Mouse (Mus musculus) E14TG2a.4 (cell line): ENCODE results near the gene Gpatch8.
"Not testable (repeated sequence)": the region's sequence is repeated elsewhere in the genome, so short reads cannot be mapped to it uniquely, and the experiment has no call there.

Experiments used
- H3K27me3 ChIP-seq: 2 replicates; pipeline ENCODE4 v1.6.1; 2014; ENCODE audit warnings: low read length, control low read depth; ENCODE audit not compliant: insufficient read depth
- H3K36me3 ChIP-seq: 2 replicates; pipeline ENCODE4 v1.6.1; 2014; ENCODE audit warnings: low read length, control low read depth; ENCODE audit not compliant: insufficient read depth
- H3K4me1 ChIP-seq: replicated peaks from 2 replicates; pipeline ENCODE4 v1.6.1; 2014; ENCODE audit warnings: low read depth, low read length, control low read depth
- H3K4me3 ChIP-seq: replicated peaks from 2 replicates; pipeline ENCODE4 v1.5.1; 2014; ENCODE audit warnings: mild to moderate bottlenecking, low read length
- H3K9me3 ChIP-seq: 2 replicates; pipeline ENCODE4 v1.6.1; 2014; ENCODE audit warnings: low read length, control low read depth
- CTCF ChIP-seq: conservative IDR thresholded peaks from 2 replicates; pipeline ENCODE4 v1.5.1; 2014; ENCODE audit warnings: low read length
- NANOG ChIP-seq: IDR thresholded peaks from 2 replicates; pipeline ENCODE4 v1.6.1; 2014; ENCODE audit warnings: borderline replicate concordance, low read length, mixed read lengths
- POU5F1 ChIP-seq: IDR thresholded peaks from 2 replicates; pipeline ENCODE4 v1.6.1; 2014; ENCODE audit warnings: low read length, borderline replicate concordance

The Gpatch8 gene

GRCm38 (mm10) chr11:102541471-102541870, 14.7 kb downstream of the Gpatch8 start:
- H3K4me3 ChIP-seq = no peak overlapping the region
- no peaks in the 10 kb centered on the region for H3K9me3 ChIP-seq
- H3K4me1 ChIP-seq = peaks cover 69% of the 10 kb centered on the region
- no peak for TF ChIP-seq POU5F1
- no peak for TF ChIP-seq CTCF
- no peak for TF ChIP-seq NANOG
- no peaks in the 10 kb centered on the region for H3K27me3 ChIP-seq
- H3K36me3 ChIP-seq = peaks cover 34% of the 10 kb centered on the region

GRCm38 (mm10) chr11:102540286-102540685, 15.9 kb downstream of the Gpatch8 start:
- H3K27me3 ChIP-seq, H3K4me3 ChIP-seq, H3K9me3 ChIP-seq: not testable (repeated sequence)
- H3K36me3 ChIP-seq = peaks cover 41% of the 10 kb centered on the region
- peaks cover 61% of the 10 kb centered on the region for H3K4me1 ChIP-seq

GRCm38 (mm10) chr11:102539690-102540089, 16.5 kb downstream of the Gpatch8 start:
- Histone ChIP-seq H3K9me3 (no peaks in the 10 kb centered on the region), H3K4me1 (peaks cover 55% of the 10 kb centered on the region), H3K27me3 (no peaks in the 10 kb centered on the region), H3K36me3 (peaks cover 41% of the 10 kb centered on the region), H3K4me3 (no peak overlapping the region)
- peak; percentile 64; the same call in 1 of the 2 replicates for TF ChIP-seq POU5F1
- TF ChIP-seq CTCF = no peak

- peaks cover 40% of the 10 kb centered on the region for H3K4me1 ChIP-seq
- H3K36me3 ChIP-seq = peaks cover 41% of the 10 kb centered on the region
- no peaks in the 10 kb centered on the region for H3K27me3 ChIP-seq
- TF ChIP-seq CTCF (no peak), NANOG (no peak), POU5F1 (no peak)
- no peaks in the 10 kb centered on the region for H3K9me3 ChIP-seq
- no peak overlapping the region for H3K4me3 ChIP-seq
Measured at GRCm38 (mm10) chr11:102536210-102536609, 20.0 kb downstream of the Gpatch8 start.

GRCm38 (mm10) chr11:102534078-102534477, 22.1 kb downstream of the Gpatch8 start:
- no peaks in the 10 kb centered on the region for H3K9me3 ChIP-seq

GRCm38 (mm10) chr11:102531425-102531824, 24.8 kb downstream of the Gpatch8 start:
- H3K36me3 ChIP-seq = peaks cover 30% of the 10 kb centered on the region
- no peak overlapping the region for H3K4me3 ChIP-seq
- no peaks in the 10 kb centered on the region for H3K27me3 ChIP-seq
- no peak for TF ChIP-seq NANOG
- 0 out of 2 replicates have a peak, but pooled peaks cover 6% of the 10 kb centered on the region for H3K4me1 ChIP-seq
- H3K9me3 ChIP-seq = no peaks in the 10 kb centered on the region

More at GRCm38 (mm10) chr11:102534078-102534477, 22.1 kb downstream of the Gpatch8 start:
- Histone ChIP-seq H3K4me3 (no peak overlapping the region), H3K36me3 (peaks cover 45% of the 10 kb centered on the region), H3K27me3 (no peaks in the 10 kb centered on the region), H3K4me1 (peaks cover 23% of the 10 kb centered on the region)
- TF ChIP-seq POU5F1 = no peak
- TF ChIP-seq CTCF = no peak
- TF ChIP-seq NANOG = no peak

- Histone ChIP-seq H3K27me3 (no peaks in the 10 kb centered on the region), H3K9me3 (no peaks in the 10 kb centered on the region), H3K36me3 (peaks cover 31% of the 10 kb centered on the region), H3K4me1 (peaks cover 32% of the 10 kb centered on the region), H3K4me3 (no peak overlapping the region)
- TF ChIP-seq NANOG = no peak
Measured at GRCm38 (mm10) chr11:102514793-102515424, 41.3 kb downstream of the Gpatch8 start.

GRCm38 (mm10) chr11:102510226-102510625, 46.0 kb downstream of the Gpatch8 start:
- Histone ChIP-seq H3K4me3 (no peak overlapping the region), H3K4me1 (peaks cover 35% of the 10 kb centered on the region), H3K9me3 (no peaks in the 10 kb centered on the region), H3K36me3 (peaks cover 34% of the 10 kb centered on the region), H3K27me3 (no peaks in the 10 kb centered on the region)
- TF ChIP-seq NANOG = no peak
- no peak for TF ChIP-seq CTCF
- TF ChIP-seq POU5F1 = no peak

GRCm38 (mm10) chr11:102496732-102497131, 59.5 kb downstream of the Gpatch8 start:
- Histone ChIP-seq H3K4me3 (no peak overlapping the region), H3K36me3 (peaks cover 77% of the 10 kb centered on the region), H3K4me1 (peaks cover 14% of the 10 kb centered on the region), H3K27me3 (no peaks in the 10 kb centered on the region), H3K9me3 (no peaks in the 10 kb centered on the region)
- TF ChIP-seq POU5F1 (no peak), CTCF (no peak), NANOG (no peak)
